In the genomic region with DNA sequence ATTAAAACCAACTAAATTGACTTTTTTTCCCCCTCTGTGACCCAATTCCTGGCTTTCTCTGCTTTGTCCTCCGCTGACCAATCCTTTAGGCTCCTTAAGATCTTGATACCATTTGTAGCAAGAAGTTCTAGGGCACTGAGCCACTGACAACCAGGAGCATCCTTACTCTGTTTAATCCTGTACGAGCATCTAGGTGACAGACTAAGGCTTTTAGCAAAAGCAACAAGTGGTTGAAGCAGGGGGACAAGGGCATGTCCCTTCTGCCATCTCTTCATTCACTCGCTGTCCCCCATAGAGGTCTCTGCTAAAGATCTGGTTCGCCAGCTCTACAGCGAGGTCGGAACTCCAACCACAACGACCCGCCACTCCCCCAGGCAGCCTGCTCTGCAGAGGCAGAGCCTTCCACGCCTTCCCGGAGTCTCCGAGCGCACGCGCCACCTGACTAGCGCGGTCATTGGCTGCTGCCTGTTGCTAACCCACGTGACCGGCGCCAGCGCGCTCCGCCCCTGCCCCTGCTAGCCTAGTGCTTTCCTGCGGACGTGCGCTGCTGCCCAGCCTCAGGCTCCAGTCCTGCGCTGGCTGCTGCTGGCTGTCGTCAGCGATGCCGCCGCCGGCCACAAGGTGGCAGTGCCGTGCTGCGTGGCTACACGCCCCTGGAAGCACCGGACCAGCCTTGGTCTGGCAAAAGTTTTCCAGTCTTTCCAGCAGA, we compare ENCODE assay signal across 8 mouse cellular contexts.
DNase-seq lines count a peak whose midpoint lies in the region; ATAC-seq and TF ChIP-seq lines count a peak whose summit lies in the region.

No protein-coding gene starts in this region.

- no peak for TF ChIP-seq EP300 in liver, postnatal 0 days (IDR thresholded peaks at IDR 0.05; ENCODE audit: low read depth)

- H3K4me2 ChIP-seq in forebrain, embryonic 13.5 days, result peak overlapping the region; percentile 64
- H3K4me2 ChIP-seq in liver, postnatal 0 days (ENCODE audit: low read depth, low read length), result peak overlapping the region; percentile 72
- H3K4me2 ChIP-seq in neural tube, embryonic 14.5 days (ENCODE audit: low read depth, low read length), result peak overlapping the region; percentile 59

- intact Hi-C loops in heart, postnatal 10 days (cut with DNase I), result loop anchor here (2.0 to 5.0 kb wide), 5 partner anchors 182 to 968 kb away; no protein-coding TSS in a partner anchor

- 1% methylated on average over 35 of the region's 35 CpGs for WGBS in forebrain, embryonic 13.5 days
- WGBS in large intestine, adult 2 months, result 2% methylated on average over 35 of the region's 35 CpGs
- WGBS in liver, postnatal 0 days (ENCODE audit: insufficient replicate concordance), result 1% methylated on average over 35 of the region's 35 CpGs
- 2% methylated on average over 35 of the region's 35 CpGs for WGBS in neural tube, embryonic 14.5 days

- H3K36me3 ChIP-seq in E14TG2a.4 (ENCODE audit: insufficient read depth, low read length), result no peaks in the 10 kb centered on the region
- no peaks in the 10 kb centered on the region for H3K36me3 ChIP-seq in forebrain, embryonic 13.5 days (ENCODE audit: poor library complexity, severe bottlenecking)
- no peaks in the 10 kb centered on the region for H3K36me3 ChIP-seq in liver, postnatal 0 days (replicated peaks; ENCODE audit: insufficient read depth, low read length)
- H3K36me3 ChIP-seq in neural tube, embryonic 14.5 days (ENCODE audit: control insufficient read depth, insufficient read depth, low read length), result no peaks in the 10 kb centered on the region

- peaks cover 43% of the 10 kb centered on the region for H3K27me3 ChIP-seq in E14TG2a.4 (ENCODE audit: insufficient read depth, low read length)
- peaks cover 42% of the 10 kb centered on the region for H3K27me3 ChIP-seq in forebrain, embryonic 13.5 days
- no peaks in the 10 kb centered on the region for H3K27me3 ChIP-seq in liver, postnatal 0 days (ENCODE audit: insufficient read depth, low read length)
- no peaks in the 10 kb centered on the region for H3K27me3 ChIP-seq in neural tube, embryonic 14.5 days (ENCODE audit: control insufficient read depth, insufficient read depth, low read length)

- peak overlapping the region; percentile 67 for H3K4me3 ChIP-seq in E14TG2a.4 (replicated peaks; ENCODE audit: low read length)
- peak overlapping the region; percentile 33 for H3K4me3 ChIP-seq in forebrain, embryonic 13.5 days
- H3K4me3 ChIP-seq in liver, postnatal 0 days (ENCODE audit: low read depth, low read length), result peak overlapping the region; percentile 34
- peak overlapping the region; percentile 25 for H3K4me3 ChIP-seq in neural tube, embryonic 14.5 days (ENCODE audit: low read depth, low read length)

- peak; percentile 69 for DNase-seq in c-Kit-positive CD71-positive TER-119-positive erythroid progenitor cells, embryonic 14.5 days (ENCODE audit: low spot score)
- DNase-seq in heart, postnatal 10 days, result peak; percentile 99 to 100
- DNase-seq in large intestine, adult 2 months (ENCODE audit: low read depth, low spot score), result peak; percentile 84
- peak; percentile 95 for DNase-seq in liver, postnatal 0 days
- peak; percentile 99 for DNase-seq in testis, postnatal 10 days (ENCODE audit: low spot score)

- peak; percentile 100 for ATAC-seq in forebrain, embryonic 13.5 days
- ATAC-seq in liver, postnatal 0 days, result peak; percentile 98
- ATAC-seq in neural tube, embryonic 14.5 days (ENCODE audit: low read depth), result peak; percentile 99

- TF ChIP-seq CTCF in E14TG2a.4 (conservative IDR thresholded peaks at IDR 0.05; ENCODE audit: low read length), result no peak; the same call in 1 of the 2 replicates
- TF ChIP-seq CTCF in liver, postnatal 0 days (IDR thresholded peaks at IDR 0.05; ENCODE audit: low read depth), result peak; percentile 100

- peak overlapping the region; percentile 52 for H3K9ac ChIP-seq in forebrain, embryonic 13.5 days
- 0 out of 2 replicates have a peak overlapping the region, but pooled peaks have one; percentile 38 for H3K9ac ChIP-seq in liver, postnatal 0 days (replicated peaks)
- H3K9ac ChIP-seq in neural tube, embryonic 14.5 days (replicated peaks; ENCODE audit: low read depth, low read length), result 0 out of 2 replicates have a peak overlapping the region, but pooled peaks have one; percentile 26

- peaks cover 37% of the 10 kb centered on the region for H3K4me1 ChIP-seq in E14TG2a.4 (replicated peaks; ENCODE audit: low read depth, low read length)
- H3K4me1 ChIP-seq in forebrain, embryonic 13.5 days, result peaks cover 16% of the 10 kb centered on the region
- H3K4me1 ChIP-seq in liver, postnatal 0 days (ENCODE audit: insufficient read depth), result peaks cover 9% of the 10 kb centered on the region
- peaks cover 5% of the 10 kb centered on the region; the same call in 1 of the 2 replicates for H3K4me1 ChIP-seq in neural tube, embryonic 14.5 days (ENCODE audit: control insufficient read depth, insufficient read depth, low read length)

- H3K9me3 ChIP-seq in E14TG2a.4 (ENCODE audit: low read length), result 0 out of 2 replicates have a peak, but pooled peaks cover 3% of the 10 kb centered on the region
- H3K9me3 ChIP-seq in forebrain, embryonic 13.5 days (replicated peaks), result no peaks in the 10 kb centered on the region
- no peaks in the 10 kb centered on the region for H3K9me3 ChIP-seq in liver, postnatal 0 days (ENCODE audit: low read length)
- no peaks in the 10 kb centered on the region for H3K9me3 ChIP-seq in neural tube, embryonic 14.5 days (ENCODE audit: control insufficient read depth, low read length)

- H3K27ac ChIP-seq in forebrain, embryonic 13.5 days, result no peak overlapping the region
- H3K27ac ChIP-seq in liver, postnatal 0 days (ENCODE audit: low read depth), result no peak overlapping the region
- H3K27ac ChIP-seq in neural tube, embryonic 14.5 days (ENCODE audit: low read depth, low read length), result no peak overlapping the region
